Mouse (Mus musculus) heart, embryonic 15.5 days (tissue): ENCODE results near the gene Lrrc8b. TPM values are rescaled to one million over a fixed set of nuclear protein-coding genes. Genes with fewer than 3 reads are reported as not detected.

Source experiments
- ATAC-seq: fragments of 200-750 bp; cut with Nextera tagmentation; replicated peaks from 2 replicates; pipeline ENCODE4 v1.8.0; 2017; ENCODE audit warnings: low read depth, moderate TSS enrichment; ENCODE audit not compliant: insufficient number of reproducible peaks, insufficient read depth, low FRiP score
- H3K27ac ChIP-seq: fragments of 300-500 bp; sonication (generic); 2 replicates; pipeline ENCODE4 v1.5.1; 2015; ENCODE audit warnings: mild to moderate bottlenecking, inconsistent platforms
- H3K27me3 ChIP-seq: fragments of 300-500 bp; sonication (generic); 2 replicates; pipeline ENCODE4 v1.6.1; 2015; ENCODE audit warnings: inconsistent platforms
- H3K36me3 ChIP-seq: fragments of 300-500 bp; sonication (generic); 2 replicates; pipeline ENCODE4 v1.6.1; 2015; ENCODE audit warnings: mild to moderate bottlenecking, inconsistent platforms
- H3K4me1 ChIP-seq: fragments of 300-500 bp; sonication (generic); replicated peaks from 2 replicates; pipeline ENCODE4 v1.6.1; 2015; ENCODE audit warnings: inconsistent platforms
- H3K4me2 ChIP-seq: fragments of 300-500 bp; sonication (generic); 2 replicates; pipeline ENCODE4 v1.6.1; 2015; ENCODE audit warnings: inconsistent platforms, mild to moderate bottlenecking, moderate library complexity
- H3K4me3 ChIP-seq: fragments of 300-500 bp; sonication (generic); 2 replicates; pipeline ENCODE4 v1.5.1; 2015; ENCODE audit warnings: mild to moderate bottlenecking, inconsistent platforms
- H3K9ac ChIP-seq: fragments of 300-500 bp; sonication (generic); 2 replicates; pipeline ENCODE4 v1.6.1; 2015; ENCODE audit warnings: mild to moderate bottlenecking, inconsistent platforms
- H3K9me3 ChIP-seq: fragments of 300-500 bp; sonication (generic); replicated peaks from 2 replicates; pipeline ENCODE4 v1.6.1; 2016; ENCODE audit warnings: inconsistent platforms
- WGBS: fragments of 180-500 bp; shearing (Covaris S2); methylation state at CpG from one replicate; pipeline ENCODE4 v1.1.7; 2015; ENCODE audit warnings: mixed read lengths; 5-methylcytosine and 5-hydroxymethylcytosine counted together
- polyA plus RNA-seq: library from polyadenylated mRNA; unstranded; fragments of >200 nt; fragmentation: Nextera tagmentation; extraction: Ambion mirVana; gene quantifications from 2 replicates; pipeline ENCODE4 v1.2.1, GENCODE M21; 2015

Lrrc8b gene
- polyA plus RNA-seq, 1 experiment from 2014 or later, result 2.9 TPM

GRCm38 (mm10) chr5:105520442-105520965 is 104.9 kb downstream of the Lrrc8b start:
- 25% methylated on average over 9 of the region's 9 CpGs for WGBS
- Histone ChIP-seq H3K9ac (peak overlapping the region; percentile 87; the same call in 1 of the 2 replicates), H3K4me1 (peaks cover 50% of the 10 kb centered on the region)

GRCm38 (mm10) chr5:105523452-105523851 is 107.9 kb downstream of the Lrrc8b start:
- ATAC-seq, result no peak
- no peak overlapping the region for H3K4me3 ChIP-seq
- 0 out of 2 replicates have a peak overlapping the region, but pooled peaks have one; percentile 14 for H3K9ac ChIP-seq
- H3K27ac ChIP-seq, result peak overlapping the region; percentile 76
- peak overlapping the region; percentile 41 for H3K4me2 ChIP-seq
- WGBS, result 30% methylated on average over 3 of the region's 3 CpGs
- H3K4me1 ChIP-seq, result peaks cover 58% of the 10 kb centered on the region
- no peaks in the 10 kb centered on the region for H3K27me3 ChIP-seq
- no peaks in the 10 kb centered on the region for H3K36me3 ChIP-seq
- H3K9me3 ChIP-seq, result no peaks in the 10 kb centered on the region

More at GRCm38 (mm10) chr5:105520442-105520965, 104.9 kb downstream of the Lrrc8b start:
- ATAC-seq, result no peak
- H3K4me2 ChIP-seq, result peak overlapping the region; percentile 81
- H3K36me3 ChIP-seq, result no peaks in the 10 kb centered on the region
- H3K4me3 ChIP-seq, result peak overlapping the region; percentile 95
- H3K27ac ChIP-seq, result peak overlapping the region; percentile 99
- H3K9me3 ChIP-seq, result no peaks in the 10 kb centered on the region
- H3K27me3 ChIP-seq, result no peaks in the 10 kb centered on the region

- H3K9me3 ChIP-seq, result no peaks in the 10 kb centered on the region
- no peak for ATAC-seq
- 61% methylated on average over 12 of the region's 12 CpGs for WGBS
- H3K4me1 ChIP-seq, result peaks cover 64% of the 10 kb centered on the region
- no peaks in the 10 kb centered on the region for H3K27me3 ChIP-seq
- no peaks in the 10 kb centered on the region for H3K36me3 ChIP-seq
- H3K9ac ChIP-seq, result no peak overlapping the region
- no peak overlapping the region for H3K4me3 ChIP-seq
- peak overlapping the region; percentile 54 for H3K27ac ChIP-seq
- no peak overlapping the region; the same call in 1 of the 2 replicates for H3K4me2 ChIP-seq
Observed at GRCm38 (mm10) chr5:105525004-105525403, 109.4 kb downstream of the Lrrc8b start.

GRCm38 (mm10) chr5:105526107-105526645 is 110.6 kb downstream of the Lrrc8b start:
- 84% methylated on average over 4 of the region's 4 CpGs for WGBS
- Histone ChIP-seq H3K27ac (no peak overlapping the region), H3K4me2 (no peak overlapping the region), H3K4me3 (no peak overlapping the region), H3K27me3 (no peaks in the 10 kb centered on the region), H3K36me3 (no peaks in the 10 kb centered on the region), H3K4me1 (peaks cover 68% of the 10 kb centered on the region), H3K9ac (no peak overlapping the region), H3K9me3 (no peaks in the 10 kb centered on the region)
- no peak for ATAC-seq

GRCm38 (mm10) chr5:105526766-105527165 is 111.2 kb downstream of the Lrrc8b start:
- no peak for ATAC-seq
- H3K4me1 ChIP-seq, result peaks cover 69% of the 10 kb centered on the region
- no peak overlapping the region for H3K9ac ChIP-seq
- no peak overlapping the region for H3K4me3 ChIP-seq
- H3K4me2 ChIP-seq, result no peak overlapping the region
- H3K27me3 ChIP-seq, result no peaks in the 10 kb centered on the region
- H3K36me3 ChIP-seq, result no peaks in the 10 kb centered on the region
- H3K27ac ChIP-seq, result peak overlapping the region; percentile 83; the same call in 1 of the 2 replicates
- no peaks in the 10 kb centered on the region for H3K9me3 ChIP-seq
- WGBS, result 67% methylated on average over 9 of the region's 9 CpGs

GRCm38 (mm10) chr5:105527477-105528331 is 112.1 kb downstream of the Lrrc8b start:
- peak overlapping the region; percentile 30; the same call in 1 of the 2 replicates for H3K4me3 ChIP-seq
- H3K36me3 ChIP-seq, result no peaks in the 10 kb centered on the region
- H3K9ac ChIP-seq, result peak overlapping the region; percentile 6; the same call in 1 of the 2 replicates
- peak overlapping the region; percentile 83 for H3K27ac ChIP-seq
- WGBS, result 42% methylated on average over 23 of the region's 23 CpGs
- H3K4me1 ChIP-seq, result peaks cover 65% of the 10 kb centered on the region
- no peaks in the 10 kb centered on the region for H3K9me3 ChIP-seq
- no peaks in the 10 kb centered on the region for H3K27me3 ChIP-seq
- H3K4me2 ChIP-seq, result peak overlapping the region; percentile 57
- ATAC-seq, result peak; percentile 87

- Histone ChIP-seq H3K9me3 (no peaks in the 10 kb centered on the region), H3K36me3 (no peaks in the 10 kb centered on the region), H3K9ac (no peak overlapping the region), H3K4me3 (no peak overlapping the region), H3K4me1 (peaks cover 39% of the 10 kb centered on the region), H3K4me2 (no peak overlapping the region), H3K27ac (0 out of 2 replicates have a peak overlapping the region, but pooled peaks have one; percentile 18), H3K27me3 (no peaks in the 10 kb centered on the region)
- WGBS, result 55% methylated on average over 6 of the region's 6 CpGs
- ATAC-seq, result no peak
Observed at GRCm38 (mm10) chr5:105530576-105530975, 115.0 kb downstream of the Lrrc8b start.

GRCm38 (mm10) chr5:105535186-105535585 is 119.6 kb downstream of the Lrrc8b start:
- no peaks in the 10 kb centered on the region for H3K36me3 ChIP-seq
- no peak overlapping the region for H3K4me3 ChIP-seq
- no peak overlapping the region for H3K4me2 ChIP-seq
- H3K27me3 ChIP-seq, result no peaks in the 10 kb centered on the region
- no peak overlapping the region for H3K9ac ChIP-seq
- no peak overlapping the region for H3K27ac ChIP-seq
- H3K9me3 ChIP-seq, result no peaks in the 10 kb centered on the region
- peaks cover 12% of the 10 kb centered on the region for H3K4me1 ChIP-seq
- 97% methylated on average over 3 of the region's 3 CpGs for WGBS
- ATAC-seq, result no peak

GRCm38 (mm10) chr5:105536172-105536571 is 120.6 kb downstream of the Lrrc8b start:
- Histone ChIP-seq H3K4me1 (peaks cover 3% of the 10 kb centered on the region), H3K4me2 (no peak overlapping the region), H3K9ac (no peak overlapping the region), H3K4me3 (no peak overlapping the region), H3K9me3 (no peaks in the 10 kb centered on the region), H3K27me3 (no peaks in the 10 kb centered on the region), H3K27ac (no peak overlapping the region), H3K36me3 (no peaks in the 10 kb centered on the region)
- ATAC-seq, result no peak
- 85% methylated on average over 2 of the region's 2 CpGs for WGBS

GRCm38 (mm10) chr5:105537101-105537723 is 121.6 kb downstream of the Lrrc8b start:
- no peak for ATAC-seq

More at GRCm38 (mm10) chr5:105537101-105537723, 121.6 kb downstream of the Lrrc8b start:
- Histone ChIP-seq H3K9ac (no peak overlapping the region), H3K4me2 (no peak overlapping the region), H3K9me3 (no peaks in the 10 kb centered on the region), H3K27me3 (no peaks in the 10 kb centered on the region), H3K27ac (no peak overlapping the region), H3K36me3 (no peaks in the 10 kb centered on the region), H3K4me1 (no peaks in the 10 kb centered on the region; the same call in 1 of the 2 replicates), H3K4me3 (no peak overlapping the region)
- 86% methylated on average over 11 of the region's 11 CpGs for WGBS
